Mouse (Mus musculus) testis, adult 2 months (tissue): ENCODE measurements at regions not wholly inside any gene's neighbourhood (a gene's known extent, or its start where the extent isn't known, plus 50 kb on each side); places are given as distances from the start of the nearest gene placed in this dataset.

Experiments used
- CTCF ChIP-seq: fragments of 200-500 bp; IDR thresholded peaks from 2 replicates; pipeline ENCODE4 v1.5.1; 2012; ENCODE audit warnings: low read depth, mild to moderate bottlenecking, inconsistent platforms, low read length, moderate library complexity; ENCODE audit not compliant: control insufficient read depth, insufficient read depth, insufficient replicate concordance
- POLR2A ChIP-seq: fragments of 200-500 bp; IDR thresholded peaks from 2 replicates; pipeline ENCODE4 v1.6.1; 2012; ENCODE audit warnings: low read depth, mild to moderate bottlenecking, inconsistent platforms, low read length, moderate library complexity; ENCODE audit not compliant: control insufficient read depth

- no peak for TF ChIP-seq CTCF
- TF ChIP-seq POLR2A, result no peak
Observed at GRCm38 (mm10) chr7:37098950-37099349, 401.0 kb downstream of the Tshz3 start.
